Mouse (Mus musculus) limb, embryonic 13.5 days (tissue): ENCODE results near the gene Pex7. TPM values are rescaled to one million over a fixed set of nuclear protein-coding genes. Genes with fewer than 3 reads are reported as not detected.

Experiments used
- ATAC-seq: fragments of 200-750 bp; cut with Nextera tagmentation; 2 replicates; pipeline ENCODE4 v1.8.0; 2017; ENCODE audit warnings: low read depth, moderate number of reproducible peaks, moderate TSS enrichment; ENCODE audit not compliant: low FRiP score
- H3K27ac ChIP-seq: fragments of 300-500 bp; sonication (generic); 2 replicates; pipeline ENCODE4 v1.5.1; 2015; ENCODE audit warnings: inconsistent platforms, mild to moderate bottlenecking, moderate library complexity
- H3K27me3 ChIP-seq: fragments of 300-500 bp; sonication (generic); 2 replicates; pipeline ENCODE4 v1.6.1; 2015; ENCODE audit warnings: mild to moderate bottlenecking, inconsistent platforms
- H3K36me3 ChIP-seq: fragments of 300-500 bp; sonication (generic); 2 replicates; pipeline ENCODE4 v1.6.1; 2015; ENCODE audit warnings: inconsistent platforms, mild to moderate bottlenecking, moderate library complexity
- H3K4me1 ChIP-seq: fragments of 300-500 bp; sonication (generic); 2 replicates; pipeline ENCODE4 v1.6.1; 2015; ENCODE audit warnings: inconsistent platforms
- H3K4me2 ChIP-seq: fragments of 300-500 bp; sonication (generic); replicated peaks from 2 replicates; pipeline ENCODE4 v1.6.1; 2015; ENCODE audit warnings: inconsistent platforms, mild to moderate bottlenecking, moderate library complexity
- H3K4me3 ChIP-seq: fragments of 300-500 bp; sonication (generic); 2 replicates; pipeline ENCODE4 v1.5.1; 2015; ENCODE audit warnings: moderate library complexity, mild to moderate bottlenecking, inconsistent platforms
- H3K9ac ChIP-seq: fragments of 300-500 bp; sonication (generic); 2 replicates; pipeline ENCODE4 v1.6.1; 2015; ENCODE audit warnings: mild to moderate bottlenecking, inconsistent platforms
- H3K9me3 ChIP-seq: fragments of 300-500 bp; sonication (generic); 2 replicates; pipeline ENCODE4 v1.6.1; 2016; ENCODE audit warnings: inconsistent platforms
- WGBS: fragments of 180-500 bp; shearing (Covaris S2); methylation state at CpG from one replicate; pipeline ENCODE4 v1.1.7; 2015; 5-methylcytosine and 5-hydroxymethylcytosine counted together
- polyA plus RNA-seq: library from polyadenylated mRNA; unstranded; fragments of >200 nt; fragmentation: Nextera tagmentation; extraction: Ambion mirVana; gene quantifications from 2 replicates; pipeline ENCODE4 v1.2.1, GENCODE M21; 2015

Gene Pex7
- polyA plus RNA-seq, 1 experiment from 2014 or later = 20.9 TPM

DNA sequence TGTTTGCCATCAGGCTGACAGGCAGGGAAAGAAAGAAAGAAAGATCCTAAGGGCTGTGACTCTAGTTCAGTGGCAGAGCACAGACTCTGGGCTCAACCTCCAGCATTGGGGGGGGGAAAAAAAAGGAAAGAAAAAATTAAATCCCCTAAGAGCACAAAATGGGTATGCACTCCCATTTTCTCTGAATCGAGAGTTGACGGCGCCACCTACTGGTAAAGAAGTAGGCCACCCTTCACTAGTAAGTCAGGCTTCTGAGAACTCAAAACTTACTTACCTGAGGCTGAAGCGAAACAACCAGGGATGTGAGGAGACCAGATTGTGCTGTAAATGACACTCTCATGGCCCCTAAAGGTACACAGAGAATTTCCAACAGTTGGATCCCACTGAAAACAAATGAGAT is 13.5 kb downstream of the Pex7 start:
- Histone ChIP-seq H3K27ac (no peak overlapping the region), H3K36me3 (peaks cover 11% of the 10 kb centered on the region; the same call in 1 of the 2 replicates), H3K9ac (no peak overlapping the region), H3K27me3 (no peaks in the 10 kb centered on the region), H3K4me1 (no peaks in the 10 kb centered on the region), H3K4me2 (no peak overlapping the region), H3K4me3 (no peak overlapping the region), H3K9me3 (no peaks in the 10 kb centered on the region)
- ATAC-seq = no peak
- 15% methylated on average over 4 of the region's 4 CpGs for WGBS

DNA sequence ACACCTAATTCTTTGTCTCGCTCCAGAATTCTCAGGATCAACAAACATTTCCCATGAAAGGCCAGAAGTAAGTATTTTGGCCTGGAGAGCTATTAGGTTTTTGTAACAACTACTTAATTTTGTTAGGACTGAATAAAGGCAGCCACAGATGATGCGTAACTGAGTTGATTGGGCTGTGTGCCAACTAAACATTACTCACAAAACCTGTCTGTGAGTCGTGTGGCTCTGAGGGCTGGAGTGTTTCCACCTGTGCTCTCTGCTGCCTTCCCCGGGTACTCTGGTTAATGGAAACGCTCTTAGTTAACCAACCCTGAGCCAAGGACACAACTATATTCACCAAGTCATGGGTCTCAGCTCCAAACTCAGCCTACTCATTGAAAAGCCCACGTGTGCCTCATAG is 14.3 kb downstream of the Pex7 start:
- no peaks in the 10 kb centered on the region for H3K27me3 ChIP-seq
- no peaks in the 10 kb centered on the region for H3K9me3 ChIP-seq
- no peak overlapping the region for H3K27ac ChIP-seq
- no peak overlapping the region for H3K9ac ChIP-seq
- no peak overlapping the region for H3K4me2 ChIP-seq
- H3K36me3 ChIP-seq = peaks cover 15% of the 10 kb centered on the region
- 70% methylated on average over 6 of the region's 6 CpGs for WGBS
- no peak for ATAC-seq
- no peak overlapping the region for H3K4me3 ChIP-seq
- no peaks in the 10 kb centered on the region for H3K4me1 ChIP-seq

DNA sequence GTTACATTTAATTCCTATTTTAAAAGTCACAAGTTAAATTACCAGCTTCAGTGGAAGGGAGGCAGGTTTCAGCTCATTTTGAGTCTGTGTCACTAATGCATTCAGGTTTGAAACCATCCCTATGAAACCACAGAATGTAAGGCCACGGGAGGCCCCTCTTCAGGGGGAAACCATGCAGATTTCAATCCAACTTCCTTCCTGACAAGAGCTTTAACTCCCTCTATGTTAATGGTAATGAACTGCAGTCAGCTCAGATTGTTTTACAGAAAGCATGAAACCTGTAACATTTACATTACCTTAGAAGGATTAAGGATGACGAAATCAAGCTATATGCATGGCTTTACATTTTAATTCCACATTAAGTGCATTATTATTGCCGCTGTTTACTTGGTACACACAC is 15.8 kb downstream of the Pex7 start:
- no peak overlapping the region for H3K4me3 ChIP-seq
- no peaks in the 10 kb centered on the region for H3K9me3 ChIP-seq
- H3K4me2 ChIP-seq = no peak overlapping the region
- WGBS = 63% methylated on average over 3 of the region's 3 CpGs
- H3K27me3 ChIP-seq = no peaks in the 10 kb centered on the region
- no peak for ATAC-seq
- H3K9ac ChIP-seq = no peak overlapping the region
- peaks cover 17% of the 10 kb centered on the region for H3K36me3 ChIP-seq
- no peak overlapping the region for H3K27ac ChIP-seq
- H3K4me1 ChIP-seq = no peaks in the 10 kb centered on the region

DNA sequence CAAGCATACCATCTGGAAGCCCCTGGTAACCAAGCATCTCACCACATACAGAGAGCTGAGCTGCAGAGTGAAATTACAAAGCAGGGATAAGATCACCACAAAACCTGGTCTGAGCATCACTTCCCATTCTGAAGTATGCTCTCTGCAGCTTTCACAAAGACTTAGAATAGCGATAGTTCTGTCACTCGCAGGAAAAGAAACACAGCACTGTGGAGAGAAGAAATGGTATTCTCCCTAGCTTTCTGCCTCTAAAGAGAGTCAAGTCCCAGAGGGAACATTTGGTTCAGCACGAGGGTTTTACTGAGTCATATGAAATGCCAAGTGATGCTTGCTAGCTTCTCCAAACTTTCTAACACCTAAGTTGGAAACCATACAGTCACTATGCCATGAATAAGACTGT is 17.6 kb downstream of the Pex7 start:
- peaks cover 19% of the 10 kb centered on the region for H3K36me3 ChIP-seq
- 75% methylated on average over 3 of the region's 3 CpGs for whole genome bisulfite sequencing

DNA sequence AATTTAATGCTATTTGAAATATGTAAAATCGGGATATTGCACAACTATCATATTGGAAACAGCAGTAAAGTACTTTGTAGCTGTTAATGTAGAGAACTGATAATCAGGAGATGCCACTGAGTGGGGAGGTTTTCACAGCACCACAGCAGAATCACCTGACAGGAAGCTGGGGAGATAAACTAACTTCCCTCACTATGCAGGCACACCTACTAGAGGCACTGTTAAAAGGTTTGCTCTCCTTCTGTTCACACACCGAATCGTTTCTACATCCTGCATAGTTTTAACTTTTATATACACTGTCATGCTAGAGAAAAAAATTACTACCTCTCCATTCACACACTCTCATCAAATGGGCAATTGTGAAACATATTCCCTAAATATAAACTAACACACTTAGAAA is 21.2 kb downstream of the Pex7 start:
- Histone ChIP-seq H3K27me3 (no peaks in the 10 kb centered on the region), H3K4me1 (no peaks in the 10 kb centered on the region), H3K4me3 (no peak overlapping the region), H3K9ac (no peak overlapping the region), H3K4me2 (no peak overlapping the region), H3K9me3 (no peaks in the 10 kb centered on the region), H3K27ac (no peak overlapping the region), H3K36me3 (peaks cover 22% of the 10 kb centered on the region)
- 86% methylated on average over 3 of the region's 3 CpGs for WGBS
- no peak for ATAC-seq

More for the DNA sequence above, 17.6 kb downstream of the Pex7 start:
- no peaks in the 10 kb centered on the region for H3K4me1 ChIP-seq
- H3K27ac ChIP-seq = no peak overlapping the region
- ATAC-seq = no peak
- no peaks in the 10 kb centered on the region for H3K27me3 ChIP-seq
- H3K9ac ChIP-seq = no peak overlapping the region
- no peaks in the 10 kb centered on the region for H3K9me3 ChIP-seq
- H3K4me2 ChIP-seq = no peak overlapping the region
- no peak overlapping the region for H3K4me3 ChIP-seq

DNA sequence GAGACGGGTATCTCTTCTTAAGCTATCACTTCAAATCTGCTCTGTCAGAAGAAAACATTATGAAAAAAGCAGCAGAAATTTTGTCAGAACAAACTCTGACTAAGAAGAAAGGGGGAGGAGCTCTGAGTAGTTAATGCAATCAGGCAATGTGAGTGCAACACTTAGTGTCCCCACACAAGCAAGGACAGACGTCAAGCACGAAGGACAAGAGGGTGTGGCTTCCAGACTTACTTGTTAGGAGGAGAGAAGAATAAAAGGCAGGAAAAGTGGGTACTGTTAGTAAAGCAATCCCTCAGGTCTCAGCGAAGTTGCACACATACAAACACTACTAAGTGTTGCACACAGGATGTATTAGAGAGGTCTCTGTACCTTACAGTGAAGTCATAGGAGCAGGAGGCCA is 23.1 kb downstream of the Pex7 start:
- Histone ChIP-seq H3K4me2 (no peak overlapping the region), H3K4me3 (no peak overlapping the region), H3K9me3 (no peaks in the 10 kb centered on the region), H3K9ac (no peak overlapping the region), H3K27me3 (no peaks in the 10 kb centered on the region), H3K27ac (no peak overlapping the region), H3K4me1 (no peaks in the 10 kb centered on the region), H3K36me3 (peaks cover 22% of the 10 kb centered on the region)
- WGBS = 79% methylated on average over 4 of the region's 4 CpGs
- no peak for ATAC-seq

DNA sequence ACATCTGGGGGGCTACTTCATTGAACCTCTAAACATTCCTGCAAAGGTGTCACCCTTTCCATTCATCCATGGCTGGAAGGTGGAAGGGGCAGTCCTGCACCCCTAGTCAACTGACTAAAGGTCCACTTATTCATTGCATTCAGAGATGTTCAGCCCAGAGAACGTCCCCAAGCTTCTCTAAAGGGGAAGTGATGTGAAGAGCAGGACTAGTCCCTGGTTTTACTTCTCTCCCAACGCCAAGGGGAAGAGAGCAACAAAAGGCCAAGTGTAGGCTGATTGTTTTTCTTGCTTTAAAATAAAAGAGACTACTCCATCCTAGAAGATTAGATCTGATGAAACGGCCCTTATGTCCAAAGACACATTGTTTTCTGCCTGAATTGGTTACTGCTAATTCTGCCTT is 27.1 kb downstream of the Pex7 start:
- no peak overlapping the region for H3K4me2 ChIP-seq
- WGBS = 71% methylated on average over 3 of the region's 3 CpGs
- H3K27ac ChIP-seq = no peak overlapping the region
- no peak overlapping the region for H3K4me3 ChIP-seq
- no peak for ATAC-seq
- H3K27me3 ChIP-seq = no peaks in the 10 kb centered on the region
- no peak overlapping the region for H3K9ac ChIP-seq
- no peaks in the 10 kb centered on the region for H3K9me3 ChIP-seq
- H3K36me3 ChIP-seq = peaks cover 8% of the 10 kb centered on the region; the same call in 1 of the 2 replicates
- no peaks in the 10 kb centered on the region for H3K4me1 ChIP-seq

DNA sequence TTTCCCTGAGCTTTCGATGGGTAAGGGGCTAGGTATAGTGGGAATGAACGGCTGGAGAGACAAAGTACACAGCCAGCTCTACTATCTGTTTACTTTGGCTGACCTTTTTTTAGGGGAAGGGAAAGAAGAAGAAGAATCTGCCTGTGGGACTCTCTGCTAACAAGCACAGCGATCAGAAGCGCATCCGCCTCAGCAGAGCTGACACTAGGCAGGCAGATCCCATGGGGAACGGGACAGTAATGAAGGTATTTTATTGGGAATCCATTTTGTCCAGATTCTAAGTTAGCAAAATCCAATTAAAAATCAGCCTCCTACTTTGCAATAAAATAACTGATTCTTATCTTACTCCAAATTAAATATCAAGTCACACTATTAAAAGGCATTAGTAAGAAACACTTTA is 28.3 kb downstream of the Pex7 start:
- Histone ChIP-seq H3K9me3 (no peaks in the 10 kb centered on the region), H3K4me2 (no peak overlapping the region), H3K27me3 (no peaks in the 10 kb centered on the region), H3K36me3 (0 out of 2 replicates have a peak, but pooled peaks cover 5% of the 10 kb centered on the region), H3K27ac (no peak overlapping the region), H3K4me3 (no peak overlapping the region), H3K4me1 (no peaks in the 10 kb centered on the region), H3K9ac (no peak overlapping the region)
- no peak for ATAC-seq
- 82% methylated on average over 6 of the region's 6 CpGs for WGBS

- Histone ChIP-seq H3K9ac (no peak overlapping the region), H3K36me3 (no peaks in the 10 kb centered on the region), H3K27ac (no peak overlapping the region), H3K4me3 (no peak overlapping the region), H3K4me1 (no peaks in the 10 kb centered on the region), H3K27me3 (no peaks in the 10 kb centered on the region), H3K9me3 (no peaks in the 10 kb centered on the region), H3K4me2 (no peak overlapping the region)
- 77% methylated on average over 9 of the region's 9 CpGs for WGBS
- no peak for ATAC-seq
Observed at GRCm38 (mm10) chr10:19877679-19878078, 29.8 kb downstream of the Pex7 start.

DNA sequence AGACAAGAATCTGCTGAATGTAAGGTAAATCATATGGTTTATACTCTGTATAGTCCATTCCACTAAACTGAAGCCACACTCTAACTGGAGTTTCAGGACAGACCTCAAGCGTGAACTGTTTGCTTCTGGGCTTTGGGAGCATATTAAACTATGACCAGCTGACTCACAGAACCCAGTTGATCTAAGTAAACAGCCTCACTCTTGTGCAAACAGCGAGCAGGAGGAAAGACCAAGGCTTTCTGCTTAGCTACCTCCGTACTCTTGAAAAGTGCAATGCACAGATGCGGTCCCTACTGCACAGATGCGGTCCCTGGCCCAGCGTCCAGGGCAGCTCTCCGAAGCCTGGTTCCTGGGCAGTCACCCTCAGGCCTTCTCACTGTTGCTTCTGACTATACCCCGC is 30.2 kb downstream of the Pex7 start:
- Histone ChIP-seq H3K4me2 (no peak overlapping the region), H3K9me3 (no peaks in the 10 kb centered on the region), H3K27ac (no peak overlapping the region), H3K9ac (no peak overlapping the region), H3K4me1 (no peaks in the 10 kb centered on the region), H3K27me3 (no peaks in the 10 kb centered on the region), H3K36me3 (no peaks in the 10 kb centered on the region), H3K4me3 (no peak overlapping the region)
- ATAC-seq = no peak
- WGBS = 83% methylated on average over 8 of the region's 8 CpGs

GRCm38 (mm10) chr10:19876669-19877068 is 30.8 kb downstream of the Pex7 start:
- H3K4me1 ChIP-seq = no peaks in the 10 kb centered on the region
- H3K9me3 ChIP-seq = no peaks in the 10 kb centered on the region
- no peak overlapping the region for H3K4me2 ChIP-seq
- no peaks in the 10 kb centered on the region for H3K36me3 ChIP-seq
- H3K27me3 ChIP-seq = no peaks in the 10 kb centered on the region
- H3K4me3 ChIP-seq = no peak overlapping the region
- H3K9ac ChIP-seq = no peak overlapping the region
- H3K27ac ChIP-seq = no peak overlapping the region
- ATAC-seq = no peak
- 80% methylated on average over 7 of the region's 7 CpGs for WGBS

DNA sequence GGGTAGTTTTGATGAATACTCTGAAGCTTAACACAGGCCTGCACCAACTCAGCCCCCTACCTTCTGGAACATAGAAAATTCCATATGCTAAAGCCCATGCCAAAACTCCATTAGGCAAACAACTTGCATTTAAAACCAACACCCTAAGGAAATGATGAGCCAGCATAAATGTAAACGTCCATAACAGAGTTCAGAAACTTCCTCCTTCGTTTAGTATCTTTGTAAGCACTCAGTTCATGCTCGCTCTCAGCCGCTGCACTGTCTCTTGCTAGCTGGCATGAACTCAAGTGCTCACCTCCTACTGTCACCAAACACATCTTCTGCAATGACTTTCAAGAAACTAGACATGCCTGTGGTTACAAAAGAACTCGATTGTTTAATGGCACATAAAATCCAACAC is 32.1 kb downstream of the Pex7 start:
- H3K36me3 ChIP-seq = no peaks in the 10 kb centered on the region
- WGBS = 87% methylated on average over 5 of the region's 5 CpGs
- no peak for ATAC-seq
- H3K27me3 ChIP-seq = no peaks in the 10 kb centered on the region
- H3K9me3 ChIP-seq = no peaks in the 10 kb centered on the region
- H3K4me3 ChIP-seq = no peak overlapping the region
- no peaks in the 10 kb centered on the region for H3K4me1 ChIP-seq
- no peak overlapping the region for H3K27ac ChIP-seq
- H3K9ac ChIP-seq = no peak overlapping the region
- H3K4me2 ChIP-seq = no peak overlapping the region

DNA sequence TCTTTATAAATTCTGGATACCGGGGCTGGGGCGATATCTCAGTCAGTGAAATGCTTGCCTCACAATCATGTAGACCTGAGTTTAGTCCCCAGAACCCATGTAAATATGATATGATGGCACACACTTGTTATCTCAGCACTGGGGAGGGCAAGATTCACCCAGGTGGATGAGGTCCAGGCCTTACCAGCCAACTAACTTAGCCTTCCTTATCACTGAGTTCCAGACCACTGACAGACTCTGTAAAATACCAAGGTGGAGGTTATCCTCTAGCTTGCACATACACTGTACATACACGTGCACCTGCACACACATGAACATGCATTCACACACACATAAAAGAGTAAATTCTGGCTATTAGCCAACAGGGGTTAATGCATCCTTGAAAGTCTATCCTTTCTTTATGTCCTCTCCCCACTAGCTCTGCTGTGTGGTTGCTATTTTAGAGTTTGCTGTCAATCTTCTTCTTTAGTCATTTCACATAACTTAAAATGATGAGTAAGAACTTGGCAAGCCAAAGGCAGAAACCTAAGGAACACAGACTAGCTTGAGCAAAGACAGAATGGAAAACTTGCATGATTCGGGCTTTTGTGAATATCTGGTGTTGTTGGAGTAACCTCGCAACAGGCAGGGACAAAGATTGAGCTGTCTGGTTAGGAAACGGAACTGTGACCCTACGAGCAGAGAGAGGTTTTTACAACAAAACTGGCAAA is 51.7 kb downstream of the Pex7 start:
- WGBS = 87% methylated on average over 7 of the region's 7 CpGs
- Histone ChIP-seq H3K27ac (no peak overlapping the region), H3K36me3 (no peaks in the 10 kb centered on the region), H3K9me3 (no peaks in the 10 kb centered on the region), H3K4me2 (no peak overlapping the region), H3K4me3 (no peak overlapping the region), H3K4me1 (peaks cover 14% of the 10 kb centered on the region), H3K9ac (no peak overlapping the region), H3K27me3 (peaks cover 40% of the 10 kb centered on the region)
- no peak for ATAC-seq
